Mouse (Mus musculus) adrenal gland, adult 2 months (tissue): ENCODE data around the gene Sp9. TPM values are rescaled to one million over a fixed set of nuclear protein-coding genes. Genes with fewer than 3 reads are reported as not detected.
A peak's percentile ranks its signal among the peaks of the same experiment; 100 is the strongest.

Experiments used
- DNase-seq: peaks from one replicate; pipeline ENCODE4 v3.0.0; 2021
- polyA plus RNA-seq: library from polyadenylated mRNA; depleted of rRNA; stranded (reverse); fragments of >200 nt; gene quantifications from 2 replicates; pipeline ENCODE4 v1.2.3, GENCODE M21; 2012; rRNA removed
- total RNA-seq, 2 experiments: library from RNA; stranded (reverse); gene quantifications; 2 replicates each; pipeline ENCODE4 v1.2.3; 2021

Gene Sp9
- total and polyA plus RNA-seq, 3 experiments = not detected

GRCm38 (mm10) chr2:73312152-73313116 lies 40.7 kb downstream of the Sp9 start, which contains the start of the genes Scrn3 and Cir1:
Scrn3 (plus strand) TSS chr2:73312601.
Cir1 (minus strand) TSS chr2:73312701.
- DNase-seq = peak; percentile 95

GRCm38 (mm10) chr2:73313117-73313501 lies 41.4 kb downstream of the Sp9 start:
- DNase-seq = peak; percentile 71

DNA sequence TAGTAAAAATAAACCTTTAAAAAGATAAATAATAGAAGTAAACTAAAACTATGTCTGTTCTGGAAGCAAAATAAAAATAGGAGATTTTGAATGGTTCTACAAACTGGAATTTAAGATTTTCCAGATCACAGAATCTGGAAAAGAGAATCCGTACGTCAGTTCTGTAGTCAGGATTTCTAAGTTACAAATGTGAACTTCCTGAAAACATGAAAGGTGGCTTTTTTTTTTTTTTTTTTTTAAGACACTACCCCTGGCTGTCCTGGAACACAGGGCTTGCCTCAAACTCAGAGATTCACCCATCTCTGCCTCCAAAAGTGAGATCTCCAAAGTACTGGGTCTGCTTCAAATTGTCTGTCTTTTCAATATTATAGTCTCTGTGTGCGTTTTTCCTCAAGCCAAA lies 42.6 kb downstream of the Sp9 start:
- no peak for DNase-seq

DNA sequence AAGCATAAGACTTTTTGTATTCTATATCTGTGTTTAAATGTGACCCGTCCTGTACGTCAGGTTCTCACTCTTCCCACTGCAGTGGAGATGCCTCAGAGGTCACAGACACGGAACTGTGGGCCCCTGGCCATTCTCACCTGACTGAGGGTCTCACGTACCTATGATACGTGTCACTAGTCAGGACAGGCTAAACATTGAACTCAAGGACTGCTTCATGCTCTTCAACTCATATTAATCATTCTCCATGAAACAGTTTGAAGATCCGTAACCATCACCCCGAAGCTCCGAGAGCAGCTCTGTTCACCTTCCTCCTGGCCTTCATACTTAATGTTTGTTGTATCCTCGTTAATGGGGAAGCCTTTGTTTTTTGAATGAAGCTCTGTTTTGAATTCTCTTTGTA lies 45.7 kb downstream of the Sp9 start:
- DNase-seq = no peak

- no peak for DNase-seq
Observed at GRCm38 (mm10) chr2:73319218-73319617, 47.5 kb downstream of the Sp9 start.

DNA sequence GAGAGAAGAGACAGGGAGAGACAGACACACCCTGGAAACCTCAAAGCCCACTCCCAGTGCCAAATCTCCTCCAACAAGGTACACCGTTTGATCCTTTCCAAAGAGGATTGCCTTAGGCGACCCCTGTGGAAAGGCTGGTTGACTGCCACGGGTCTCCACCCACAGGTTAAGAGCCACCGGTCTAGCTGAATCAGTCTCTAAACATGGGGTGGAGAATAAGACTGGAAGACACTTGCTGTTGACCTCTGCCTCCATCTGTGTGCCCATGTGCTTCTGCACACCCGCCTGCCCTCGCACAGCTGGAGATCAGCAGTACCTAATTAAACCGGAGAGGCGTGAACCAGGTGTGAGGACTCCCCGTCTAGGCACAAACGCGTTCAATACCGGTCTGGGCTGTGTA lies 51.3 kb downstream of the Sp9 start:
- no peak for DNase-seq

- peak; percentile 15 for DNase-seq
Observed at GRCm38 (mm10) chr2:73325871-73326270, 54.1 kb downstream of the Sp9 start.

Other genes starting within 250 kb of the Sp9 start
- gene Ola1, start 53.0 kb upstream of the Sp9 start, total RNA-seq = 10 to 100 TPM; 50.2 to 56.2 TPM
- gene Ola1, start 53.0 kb upstream of the Sp9 start, polyA plus RNA-seq = 0.65 and 1.2 TPM in 2 replicates
- 10 to 100 TPM; 19.1 to 28.1 TPM for gene Scrn3, start 40.7 kb downstream of the Sp9 start, total RNA-seq
- 3.8 and 4.6 TPM in 2 replicates for gene Scrn3, start 40.7 kb downstream of the Sp9 start, polyA plus RNA-seq
- 10 to 100 TPM; 14.0 to 21.7 TPM for gene Cir1, start 40.8 kb downstream of the Sp9 start, total RNA-seq
- gene Cir1, start 40.8 kb downstream of the Sp9 start, polyA plus RNA-seq = 0.36 and 0.40 TPM in 2 replicates
- gene Gpr155, start 114.6 kb downstream of the Sp9 start, total RNA-seq = 1 to 10 TPM; 5.9 to 7.5 TPM
- gene Gpr155, start 114.6 kb downstream of the Sp9 start, polyA plus RNA-seq = 1.6 and 1.7 TPM in 2 replicates